Mouse (Mus musculus) mouse embryonic stem cell (cell line): ENCODE measurements around the gene Cdhr3.
"Not testable (repeated sequence)": the region's sequence is repeated elsewhere in the genome, so short reads cannot be mapped to it uniquely, and the experiment has no call there.

Experiments
- in situ Hi-C, 2 experiments: fragments of 300-500 bp; cut with MboI; formaldehyde crosslinking; loops; 1 replicate in 1 of 2; 3 replicates in 1 of 2; pipeline ENCODE4 v1.14.3; 2019 to 2020; ENCODE audit warnings: low sequenced_read_pairs in 2 of 2, low pct_unique_long_range_greater_than_20kb in 1 of 2, mixed read lengths in 1 of 2; ENCODE audit not compliant: unreplicated experiment in 1 of 2

The Cdhr3 gene

GRCm38 (mm10) chr12:33086151-33086550, 6.5 kb downstream of the Cdhr3 start:
- in situ Hi-C loops: no loop called here

- in situ Hi-C loops: no loop called here
Measured at GRCm38 (mm10) chr12:33084683-33085082, 8.0 kb downstream of the Cdhr3 start.

GRCm38 (mm10) chr12:33083362-33083761, 9.3 kb downstream of the Cdhr3 start:
- in situ Hi-C loops: no loop called here

- in situ Hi-C loops: no loop called here
Measured at GRCm38 (mm10) chr12:33076309-33076708, 16.4 kb downstream of the Cdhr3 start.

- in situ Hi-C loops: no loop called here
Measured at GRCm38 (mm10) chr12:33071901-33072672, 20.6 kb downstream of the Cdhr3 start.

GRCm38 (mm10) chr12:33068977-33069376, 23.7 kb downstream of the Cdhr3 start:
- in situ Hi-C loops: no loop called here

GRCm38 (mm10) chr12:33066355-33066754, 26.3 kb downstream of the Cdhr3 start:
- in situ Hi-C loops: no loop called here

GRCm38 (mm10) chr12:33065162-33065561, 27.5 kb downstream of the Cdhr3 start:
- in situ Hi-C loops: no loop called here

- in situ Hi-C loops: no loop called here
Measured at GRCm38 (mm10) chr12:33064266-33064665, 28.4 kb downstream of the Cdhr3 start.

- in situ Hi-C loops: no loop called here
Measured at GRCm38 (mm10) chr12:33063250-33063649, 29.4 kb downstream of the Cdhr3 start.

- in situ Hi-C loops: not testable (repeated sequence)
Measured at GRCm38 (mm10) chr12:33062379-33062778, 30.3 kb downstream of the Cdhr3 start.

GRCm38 (mm10) chr12:33061651-33062050, 31.0 kb downstream of the Cdhr3 start:
- in situ Hi-C loops: no loop called here

GRCm38 (mm10) chr12:33057231-33058048, 35.2 kb downstream of the Cdhr3 start:
- in situ Hi-C loops: no loop called here

- in situ Hi-C loops: no loop called here
Measured at GRCm38 (mm10) chr12:33056574-33056973, 36.1 kb downstream of the Cdhr3 start.

- in situ Hi-C loops: no loop called here
Measured at GRCm38 (mm10) chr12:33056074-33056473, 36.6 kb downstream of the Cdhr3 start.

- in situ Hi-C loops: no loop called here
Measured at GRCm38 (mm10) chr12:33053746-33054145, 38.9 kb downstream of the Cdhr3 start.

GRCm38 (mm10) chr12:33053311-33053710, 39.4 kb downstream of the Cdhr3 start:
- in situ Hi-C loops: no loop called here

GRCm38 (mm10) chr12:33048391-33048790, 44.3 kb downstream of the Cdhr3 start:
- in situ Hi-C loops: no loop called here

- in situ Hi-C loops: no loop called here
Measured at GRCm38 (mm10) chr12:33046434-33046833, 46.2 kb downstream of the Cdhr3 start.
